Mouse (Mus musculus) CH12.LX (cell line): ENCODE results near the gene Nmral1. TPM values are rescaled to one million over a fixed set of nuclear protein-coding genes. Genes with fewer than 3 reads are reported as not detected.

ENCODE experiments used
- DNase-seq: peaks from one replicate; pipeline ENCODE4 v3.0.0-alpha.2; 2013; ENCODE audit errors: extremely low read depth
- H3K27ac ChIP-seq: 2 replicates; pipeline ENCODE4 v1.5.1; 2012; ENCODE audit warnings: low read depth, mild to moderate bottlenecking, control low read depth, moderate library complexity; ENCODE audit not compliant: insufficient read depth
- H3K27me3 ChIP-seq: replicated peaks from 2 replicates; pipeline ENCODE3; 2012; ENCODE audit warnings: inconsistent platforms
- H3K36me3 ChIP-seq, 2 experiments: replicated peaks in 1 of 2; 2 replicates each; pipeline versions ENCODE3 to v1.6.1; 2012; ENCODE audit warnings: inconsistent platforms in 1 of 2, low read length in 1 of 2, mild to moderate bottlenecking in 1 of 2, mixed read lengths in 1 of 2, moderate library complexity in 1 of 2; ENCODE audit not compliant: control insufficient read depth in 1 of 2, insufficient read depth in 1 of 2
- H3K4me1 ChIP-seq, 2 experiments: 2 replicates each; pipeline ENCODE4 v1.6.1; 2012; ENCODE audit warnings: inconsistent platforms in 1 of 2, moderate library complexity in 1 of 2; ENCODE audit not compliant: insufficient read depth in 2 of 2, control insufficient read depth in 1 of 2
- H3K4me2 ChIP-seq: 2 replicates; pipeline ENCODE4 v1.6.1; 2012; ENCODE audit warnings: low read depth, mild to moderate bottlenecking, control low read depth; ENCODE audit not compliant: poor library complexity, insufficient read depth, severe bottlenecking
- H3K4me3 ChIP-seq, 3 experiments: fragments of 150-350 bp in 1 of 3; sonication (generic) in 1 of 3; replicated peaks in 1 of 3; 2 replicates each; pipeline versions ENCODE3 to v1.5.1; 2011 to 2012; ENCODE audit warnings: low read depth in 2 of 3, low read length in 2 of 3, mild to moderate bottlenecking in 2 of 3, moderate library complexity in 2 of 3, control low read depth in 1 of 3, improper control_type of control experiment in 1 of 3, inconsistent platforms in 1 of 3, mixed read lengths in 1 of 3; ENCODE audit not compliant: poor library complexity in 1 of 3
- H3K79me2 ChIP-seq: replicated peaks from 2 replicates; pipeline ENCODE4 v1.6.1; 2012; ENCODE audit warnings: mild to moderate bottlenecking, moderate library complexity; ENCODE audit not compliant: control insufficient read depth, poor library complexity, insufficient read depth, severe bottlenecking; ENCODE audit errors: extremely low read depth
- H3K9ac ChIP-seq: 2 replicates; pipeline ENCODE4 v1.6.1; 2012; ENCODE audit warnings: low read depth, mild to moderate bottlenecking, control low read depth, moderate library complexity; ENCODE audit not compliant: insufficient read depth
- H3K9me3 ChIP-seq: replicated peaks from 2 replicates; pipeline ENCODE3; 2012; ENCODE audit warnings: low read length, inconsistent platforms, mixed read lengths
- CHD2 ChIP-seq: IDR thresholded peaks from 2 replicates; pipeline ENCODE4 v1.6.1; 2011; ENCODE audit warnings: low read length, improper control_type of control experiment
- CTCF ChIP-seq, 2 experiments: IDR thresholded peaks in 1 of 2; conservative IDR thresholded peaks in 1 of 2; 2 replicates each; pipeline ENCODE4 v1.5.1; 2011 to 2012; ENCODE audit warnings: low read depth in 2 of 2, low read length in 2 of 2, improper control_type of control experiment in 1 of 2, inconsistent platforms in 1 of 2, mild to moderate bottlenecking in 1 of 2, moderate library complexity in 1 of 2
- ELF1 ChIP-seq: IDR thresholded peaks from 2 replicates; pipeline ENCODE4 v1.6.1; 2014; ENCODE audit warnings: low read depth, mild to moderate bottlenecking, inconsistent platforms, low read length, improper control_type of control experiment
- EP300 ChIP-seq: IDR thresholded peaks from 2 replicates; pipeline ENCODE4 v1.6.1; 2011; ENCODE audit warnings: low read length, improper control_type of control experiment
- IRF4 ChIP-seq: IDR thresholded peaks from 2 replicates; pipeline ENCODE4 v1.6.1; 2014; ENCODE audit warnings: low read depth, mild to moderate bottlenecking, inconsistent platforms, low read length, improper control_type of control experiment
- JUN ChIP-seq: IDR thresholded peaks from 2 replicates; pipeline ENCODE4 v1.6.1; 2011; ENCODE audit warnings: low read depth, mild to moderate bottlenecking, low read length, improper control_type of control experiment, moderate library complexity; ENCODE audit not compliant: insufficient read depth
- JUND ChIP-seq: conservative IDR thresholded peaks from 2 replicates; pipeline ENCODE4 v1.6.1; 2011; ENCODE audit warnings: low read depth, low read length, improper control_type of control experiment
- KAT2A ChIP-seq: IDR thresholded peaks from 2 replicates; pipeline ENCODE4 v1.6.1; 2012; ENCODE audit warnings: low read length, improper control_type of control experiment, inconsistent platforms; ENCODE audit not compliant: insufficient replicate concordance
- MAX ChIP-seq: IDR thresholded peaks from 2 replicates; pipeline ENCODE4 v1.6.1; 2011; ENCODE audit warnings: low read length, improper control_type of control experiment
- MEF2A ChIP-seq: IDR thresholded peaks from 2 replicates; pipeline ENCODE4 v1.6.1; 2014; ENCODE audit warnings: low read depth, mild to moderate bottlenecking, inconsistent platforms, low read length, improper control_type of control experiment, borderline replicate concordance
- NRF1 ChIP-seq: IDR thresholded peaks from 2 replicates; pipeline ENCODE4 v1.6.1; 2014; ENCODE audit warnings: low read depth, mild to moderate bottlenecking, inconsistent platforms, low read length, improper control_type of control experiment, moderate library complexity
- PAX5 ChIP-seq: IDR thresholded peaks from 2 replicates; pipeline ENCODE4 v1.6.1; 2012; ENCODE audit warnings: low read length, inconsistent platforms, mixed read lengths
- POLR2A ChIP-seq: IDR thresholded peaks from 2 replicates; pipeline ENCODE4 v1.6.1; 2011; ENCODE audit warnings: low read depth, mild to moderate bottlenecking, improper control_type of control experiment, low read length
- POLR2AphosphoS2 ChIP-seq: IDR thresholded peaks from 2 replicates; pipeline ENCODE4 v1.6.1; 2011; ENCODE audit warnings: low read depth, low read length, improper control_type of control experiment
- SMC3 ChIP-seq: IDR thresholded peaks from 2 replicates; pipeline ENCODE4 v1.6.1; 2011; ENCODE audit warnings: low read depth, low read length, improper control_type of control experiment
- TCF12 ChIP-seq: IDR thresholded peaks from 2 replicates; pipeline ENCODE4 v1.6.1; 2014; ENCODE audit warnings: low read depth, mild to moderate bottlenecking, inconsistent platforms, low read length, improper control_type of control experiment
- USF2 ChIP-seq: conservative IDR thresholded peaks from 2 replicates; pipeline ENCODE4 v1.6.1; 2011; ENCODE audit warnings: low read depth, low read length, improper control_type of control experiment
- ZKSCAN1 ChIP-seq: IDR thresholded peaks from 2 replicates; pipeline ENCODE4 v1.6.1; 2012; ENCODE audit warnings: low read depth, inconsistent platforms, low read length, improper control_type of control experiment, borderline replicate concordance
- ZMIZ1 ChIP-seq: IDR thresholded peaks from 2 replicates; pipeline ENCODE4 v1.6.1; 2012; ENCODE audit warnings: low read depth, mild to moderate bottlenecking, inconsistent platforms, low read length, improper control_type of control experiment
- dilution Hi-C: fragments of 300-500 bp; cut with MboI; formaldehyde crosslinking; loops from 2 replicates; pipeline ENCODE4 v1.14.3; 2020; ENCODE audit warnings: low sequenced_read_pairs; ENCODE audit not compliant: extremely low pct_unique_long_range_greater_than_20kb, extremely low pct_ligation_motif_present
- in situ Hi-C: fragments of 300-500 bp; cut with MboI; formaldehyde crosslinking; loops from 3 replicates; pipeline ENCODE4 v1.14.3; 2019; ENCODE audit warnings: low sequenced_read_pairs, low pct_ligation_motif_present, low pct_unique_long_range_greater_than_20kb, mixed read lengths
- polyA plus RNA-seq: library from polyadenylated mRNA; unstranded; fragments of >175 nt; gene quantifications from 2 replicates; pipeline ENCODE4 v1.2.1, GENCODE M21; 2012; ENCODE audit warnings: low read depth; ENCODE audit not compliant: insufficient read length
- total RNA-seq, 2 experiments: library from RNA; depleted of rRNA; stranded (reverse); fragments of 300-350 nt in 1 of 2; fragments of >200 nt in 1 of 2; gene quantifications; 2 replicates each; pipeline ENCODE4 v1.2.3; 2012 to 2014

The Nmral1 gene
- total and polyA plus RNA-seq, 3 experiments = 2.4 to 20.0 (median 3.2) TPM

DNA sequence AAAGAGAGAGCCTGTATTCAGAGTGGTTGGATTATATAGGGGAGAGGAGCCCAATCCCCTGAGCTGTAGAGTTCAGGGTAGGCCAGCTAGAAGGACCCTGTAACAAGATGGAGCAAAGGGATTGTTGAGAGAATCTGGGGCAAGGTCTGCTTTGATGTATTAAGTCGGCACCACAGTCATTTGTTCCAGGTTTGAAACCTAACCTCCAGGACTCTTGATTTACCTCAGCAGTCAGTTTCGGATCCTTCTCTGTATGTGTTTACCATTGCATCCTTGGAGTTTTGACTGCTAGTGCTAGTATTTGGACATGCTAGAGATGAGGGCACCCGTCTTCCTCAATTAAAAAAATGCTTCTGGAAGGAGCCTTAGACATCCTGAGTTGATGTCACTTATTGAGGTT is 33.0 kb upstream of the Nmral1 start:
- Histone ChIP-seq H3K4me3 (no peak overlapping the region), H3K36me3 (peaks cover 0 to 12% of the 10 kb centered on the region in 2 experiments), H3K9ac (no peak overlapping the region), H3K27me3 (no peaks in the 10 kb centered on the region), H3K4me2 (no peak overlapping the region), H3K9me3 (no peaks in the 10 kb centered on the region), H3K27ac (no peak overlapping the region), H3K4me1 (peaks cover 4 to 21% of the 10 kb centered on the region in 2 experiments; a peak in 3 of 4 replicates), H3K79me2 (no peaks in the 10 kb centered on the region)
- peak; percentile 61 for DNase-seq
- dilution Hi-C loops (no loop called here), in situ Hi-C loops (loop anchor here (25.0 kb wide), 1 partner anchor 110 kb away; no protein-coding TSS in a partner anchor)
- no peak for TF ChIP-seq TCF12
- TF ChIP-seq POLR2A = no peak
- peak; percentile 84 for TF ChIP-seq JUND
- TF ChIP-seq ZKSCAN1 = no peak
- no peak for TF ChIP-seq CTCF (conservative IDR thresholded peaks at IDR 0.05 in 1 of 2, IDR thresholded peaks at IDR 0.05 in 1 of 2; ENCODE audit: low read depth in 2 of 2, low read length in 2 of 2)
- TF ChIP-seq ZMIZ1 = no peak
- TF ChIP-seq JUN = peak; percentile 60; the same call in 1 of the 2 replicates
- no peak for TF ChIP-seq CHD2
- no peak for TF ChIP-seq USF2
- TF ChIP-seq EP300 = peak; percentile 88
- TF ChIP-seq KAT2A = no peak
- TF ChIP-seq MAX = no peak
- TF ChIP-seq PAX5 = no peak
- TF ChIP-seq IRF4 = peak; percentile 89
- TF ChIP-seq SMC3 = no peak
- TF ChIP-seq POLR2AphosphoS2 = no peak

DNA sequence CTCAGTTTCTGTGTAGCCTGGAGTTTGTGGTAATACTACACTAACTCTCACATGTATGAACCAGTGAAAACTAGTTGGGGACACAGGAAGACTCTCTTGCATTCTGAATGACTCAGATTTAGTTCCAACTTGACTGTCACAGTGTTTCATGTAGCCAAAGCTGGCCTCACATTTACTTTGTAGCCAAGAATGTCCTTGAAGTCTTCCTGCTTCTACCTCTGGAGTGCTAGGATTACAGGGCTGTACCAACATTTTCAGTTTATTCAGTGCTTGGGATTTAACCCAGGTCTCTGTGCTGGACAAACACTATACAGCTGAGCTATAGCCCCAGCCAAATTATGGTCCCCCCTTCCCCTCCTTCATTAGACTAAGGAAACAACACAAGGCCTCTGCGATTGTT is 23.0 kb upstream of the Nmral1 start:
- no peak overlapping the region for H3K4me2 ChIP-seq
- no peak overlapping the region for H3K9ac ChIP-seq
- peaks cover 0 to 24% of the 10 kb centered on the region in 2 experiments for H3K36me3 ChIP-seq
- no peak overlapping the region for H3K4me3 ChIP-seq
- in situ Hi-C loops = no loop called here
- no peak overlapping the region for H3K27ac ChIP-seq
- H3K4me1 ChIP-seq = peaks cover 0 to 21% of the 10 kb centered on the region in 2 experiments; a peak in 1 of 4 replicates
- H3K27me3 ChIP-seq = no peaks in the 10 kb centered on the region
- H3K79me2 ChIP-seq = peaks cover 30% of the 10 kb centered on the region
- no peak for TF ChIP-seq CHD2
- no peak for TF ChIP-seq NRF1
- TF ChIP-seq TCF12 = no peak
- no peak for TF ChIP-seq SMC3
- TF ChIP-seq JUND = no peak
- no peak for TF ChIP-seq ELF1
- no peak for TF ChIP-seq MEF2A
- peaks cover 10% of the 10 kb centered on the region for H3K9me3 ChIP-seq
- dilution Hi-C loops = no loop called here
- no peak for DNase-seq
